Mouse (Mus musculus): Measurements from ENCODE around the gene Pde6h. TPM values are rescaled to one million over a fixed set of nuclear protein-coding genes. Genes with fewer than 3 reads are reported as not detected.

The Pde6h gene
- total RNA-seq, 2 experiments from 2014 or later, result 0.82 to 1.1 TPM

DNA sequence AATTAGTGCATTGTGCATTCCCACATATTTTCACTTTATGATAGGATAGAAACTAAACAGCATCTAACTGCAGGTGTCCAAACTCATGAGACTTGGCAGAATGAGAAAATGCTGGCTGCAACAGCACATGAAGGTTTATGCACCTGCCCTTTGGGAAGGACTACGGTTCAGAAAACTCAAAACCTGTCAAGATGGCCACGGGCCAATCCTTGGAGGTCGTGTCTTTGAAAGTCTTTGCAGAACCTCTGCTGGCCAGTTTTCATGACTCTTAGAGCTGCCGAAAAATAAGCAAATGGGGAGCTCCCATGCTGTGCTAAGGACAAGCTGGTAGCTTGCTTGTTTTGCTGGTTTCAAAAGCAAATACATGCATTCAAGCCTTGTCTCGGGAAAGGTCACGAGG, 90.7 kb downstream of the Pde6h start:
- no peak for DNase-seq (ENCODE audit: low spot score in 2 of 2)

DNA sequence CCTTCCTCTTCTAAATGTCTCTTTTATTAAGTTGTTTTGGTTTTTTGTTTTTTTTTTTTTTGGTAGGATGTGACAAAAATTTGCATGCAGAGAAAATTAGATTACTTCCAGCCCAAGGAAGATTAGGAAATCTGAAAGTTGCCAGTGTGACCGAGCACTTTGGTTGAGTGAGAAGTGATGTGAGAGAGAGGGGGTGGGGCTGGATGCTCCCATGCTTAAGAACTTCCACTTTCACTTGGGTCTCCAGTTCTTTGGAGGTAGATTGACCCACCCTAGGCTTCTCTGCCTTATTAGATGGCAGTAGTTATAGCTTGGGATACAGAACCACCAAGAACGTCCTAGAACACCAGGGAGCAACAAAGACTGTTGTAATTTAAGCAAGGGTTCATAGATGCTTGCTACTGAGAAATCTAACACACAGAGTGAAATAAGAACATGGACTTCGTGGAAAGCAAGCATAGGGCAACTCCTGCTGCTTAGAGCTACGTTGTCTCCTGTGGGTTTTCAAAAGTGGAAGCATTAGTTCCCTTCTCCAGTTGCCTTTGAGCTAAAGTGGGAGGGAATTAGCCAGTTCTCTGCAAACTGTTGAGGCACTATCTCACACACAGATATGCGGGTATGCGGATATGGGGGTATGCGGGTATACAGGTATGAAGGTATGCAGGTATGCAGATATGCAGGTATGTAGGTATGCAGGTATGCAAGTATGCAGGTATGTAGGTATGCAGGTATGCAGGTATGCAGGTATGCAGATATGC, 93.8 kb downstream of the Pde6h start:
- DNase-seq (ENCODE audit: low spot score in 2 of 2), result no peak

Other genes with a start within 250 kb of the Pde6h start
- under 1 TPM; 0.26 to 0.47 TPM for gene Gucy2c, start 142.1 kb upstream of the Pde6h start, total RNA-seq (2021)
- 10 to 100 TPM; 11.3 to 13.2 TPM for gene Hist4h4, start 119.4 kb upstream of the Pde6h start, total RNA-seq (2021)
- 10 to 100 TPM; 50.9 to 57.0 TPM for gene H2afj, start 115.6 kb upstream of the Pde6h start, total RNA-seq (2021)
- gene BC049715, start 96.2 kb upstream of the Pde6h start, total RNA-seq (2021), result 1 to 10 TPM; 2.3 to 2.8 TPM
- gene Wbp11, start 95.6 kb upstream of the Pde6h start, total RNA-seq (2021), result 100 to 1,000 TPM; 109 to 111 TPM
- gene Smco3, start 88.4 kb upstream of the Pde6h start, total RNA-seq (2021), result 1 to 10 TPM; 4.9 to 5.3 TPM
- not detected for gene Art4, start 66.1 kb upstream of the Pde6h start, total RNA-seq (2021)
- 10 to 100 TPM; 43.3 to 51.2 TPM for gene Mgp, start 48.0 kb upstream of the Pde6h start, total RNA-seq (2021)
- gene Erp27, start 1.7 kb upstream of the Pde6h start, total RNA-seq (2021), result not detected
- gene Arhgdib, start 18.1 kb downstream of the Pde6h start, total RNA-seq (2021), result 10 to 100 TPM; 10.9 to 13.3 TPM
- 10 to 100 TPM in 1 of 2 experiments, 1 to 10 TPM in 1; 8.0 to 12.6 TPM for gene Rerg, start 246.7 kb downstream of the Pde6h start, total RNA-seq (2021)

All from left cerebral cortex, adult 18-20 months (tissue).